Mouse (Mus musculus): ENCODE measurements around the gene Kcnj12.

- TF ChIP-seq CTCF (IDR thresholded peaks at IDR 0.05; ENCODE audit: low read depth, low read length), result no peak
- no peak for TF ChIP-seq GATA1 (IDR thresholded peaks at IDR 0.05; ENCODE audit: borderline replicate concordance, low read length)
Observed at GRCm38 (mm10) chr11:61110113-61110512, 87.7 kb downstream of the Kcnj12 start.

Data from G1E (cell line).